Mouse (Mus musculus) cerebellum, postnatal 25 days (tissue): Measurements from ENCODE around the gene Glt28d2.

ENCODE experiments used
- DNase-seq, 2 experiments: peaks; one replicate each; pipeline ENCODE4 v3.0.0; 2021; ENCODE audit warnings: mixed read lengths in 2 of 2

Gene Glt28d2

GRCm38 (mm10) chr3:85820839-85821548, 66.3 kb downstream of the Glt28d2 start:
- DNase-seq, result no peak
